Mouse (Mus musculus): ENCODE measurements around the gene Macrod1. TPM values are rescaled to one million over a fixed set of nuclear protein-coding genes. Genes with fewer than 3 reads are reported as not detected.

Macrod1 gene
- polyA plus RNA-seq, 1 experiment = 44.3 TPM

DNA sequence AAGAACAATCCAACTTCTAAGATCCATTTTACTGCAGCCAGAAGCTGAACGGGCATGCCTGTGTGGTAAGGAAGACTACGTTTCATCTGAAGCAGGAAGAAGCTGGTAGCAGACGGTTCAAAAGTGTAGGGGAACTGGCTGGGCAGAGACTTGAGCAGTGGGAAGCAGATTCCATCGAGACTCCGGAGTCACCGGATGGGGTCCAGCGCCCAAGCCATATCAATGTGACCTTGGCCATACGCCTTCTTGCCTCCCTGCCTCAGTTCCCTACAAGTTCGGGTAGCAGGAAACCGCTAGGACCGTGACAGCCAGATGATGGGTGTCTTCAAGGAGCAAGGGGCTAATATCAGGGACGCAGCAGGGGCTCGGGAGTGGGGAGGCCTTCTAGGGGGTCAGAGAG lies 183.7 kb downstream of the Macrod1 start:
- 2% methylated on average over 13 of the region's 13 CpGs for WGBS
- TF ChIP-seq CTCF (IDR thresholded peaks at IDR 0.05; ENCODE audit: insufficient read depth, low read length) (no peak), POLR2A (IDR thresholded peaks at IDR 0.05; ENCODE audit: borderline replicate concordance, extremely low read depth, low read depth, low read length) (no peak)
- peak; percentile 16 for DNase-seq
- peak overlapping the region; percentile 96 for H3K4me3 ChIP-seq (replicated peaks; ENCODE audit: extremely low read depth, low read depth, low read length)
- H3K4me1 ChIP-seq (ENCODE audit: control insufficient read depth, insufficient read depth, low read length) = peaks cover 6% of the 10 kb centered on the region

DNA sequence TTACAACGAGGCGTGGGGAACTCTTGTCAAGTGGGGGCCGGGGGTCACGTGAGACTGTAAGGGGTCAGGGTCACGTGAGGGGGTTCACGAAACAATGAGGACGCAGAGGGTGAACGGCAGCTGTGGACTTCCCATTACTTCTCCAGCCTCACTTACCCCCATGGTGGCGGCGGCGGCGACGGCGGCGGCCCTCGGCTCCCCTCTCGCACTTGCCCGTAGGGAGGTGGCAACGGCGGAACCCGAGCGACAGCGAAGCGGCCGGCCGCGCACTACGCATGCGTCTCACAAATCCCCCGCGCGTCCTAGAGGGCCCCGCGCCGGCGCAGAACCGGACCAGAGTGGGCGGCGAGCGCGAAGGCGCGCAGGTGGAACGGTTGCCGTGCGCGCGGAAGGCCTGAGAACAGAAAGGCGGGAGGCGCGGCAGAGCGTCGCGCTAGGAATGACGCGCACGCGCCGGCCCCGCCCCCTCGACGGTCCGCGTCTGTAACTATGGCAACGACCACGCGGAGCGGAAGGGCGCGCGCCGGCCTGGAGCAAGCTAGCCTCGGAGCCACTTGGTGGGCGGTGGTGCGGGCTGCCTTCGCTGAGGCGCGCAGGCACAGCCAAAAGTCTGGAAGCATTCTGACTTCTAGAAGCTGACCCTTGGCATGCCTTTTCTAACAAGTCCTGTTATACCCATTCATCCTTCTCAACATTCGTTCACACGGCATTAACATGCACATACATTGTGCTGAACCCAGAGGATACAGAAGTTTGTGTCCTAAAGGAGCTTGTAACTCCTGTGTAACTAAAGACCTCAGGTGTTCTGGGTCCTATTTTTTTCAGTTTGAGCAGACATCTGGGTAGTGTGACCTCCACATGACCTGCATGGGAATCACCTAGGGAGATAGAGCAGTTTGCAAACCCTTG lies 184.4 kb downstream of the Macrod1 start, which contains the start of gene Naa40:
Gene Naa40 (minus strand): TSS at position 402 of the 909 bp plus-strand sequence.
- TF ChIP-seq POLR2A (IDR thresholded peaks at IDR 0.05; ENCODE audit: borderline replicate concordance, extremely low read depth, low read depth, low read length) = no peak
- TF ChIP-seq CTCF (IDR thresholded peaks at IDR 0.05; ENCODE audit: insufficient read depth, low read length) = no peak
- peak; percentile 90 for DNase-seq
- under 1% methylated on average over 80 of the region's 80 CpGs for WGBS
- H3K4me1 ChIP-seq (ENCODE audit: control insufficient read depth, insufficient read depth, low read length) = peaks cover 6% of the 10 kb centered on the region
- peak within 1 kb of the TSS; percentile 96 for H3K4me3 ChIP-seq (replicated peaks; ENCODE audit: extremely low read depth, low read depth, low read length)

DNA sequence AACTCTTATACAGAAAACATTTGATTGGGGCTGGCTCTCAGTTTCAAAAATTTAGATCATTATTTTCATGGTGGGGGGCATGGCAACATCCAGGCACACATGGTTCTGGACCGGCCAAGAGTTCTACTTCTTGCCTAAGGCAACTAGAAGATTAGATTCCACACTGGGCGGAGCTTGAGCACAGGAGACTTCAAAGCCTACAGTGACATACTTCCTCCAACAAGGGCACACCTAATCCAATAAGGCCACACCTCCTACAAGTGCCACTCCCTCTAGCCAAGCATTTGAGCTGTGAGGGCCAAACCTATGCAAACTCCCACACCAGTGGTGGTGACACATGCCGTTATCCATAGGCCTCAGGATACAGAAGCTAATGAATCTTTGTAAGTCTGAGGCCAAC lies 189.4 kb downstream of the Macrod1 start:
- DNase-seq = no peak
- no peak for TF ChIP-seq CTCF (IDR thresholded peaks at IDR 0.05; ENCODE audit: insufficient read depth, low read length)
- TF ChIP-seq POLR2A (IDR thresholded peaks at IDR 0.05; ENCODE audit: borderline replicate concordance, extremely low read depth, low read depth, low read length) = no peak
- WGBS = 67% methylated on average over 3 of the region's 3 CpGs
- Histone ChIP-seq H3K4me1 (ENCODE audit: control insufficient read depth, insufficient read depth, low read length) (0 out of 2 replicates have a peak, but pooled peaks cover 2% of the 10 kb centered on the region), H3K4me3 (replicated peaks; ENCODE audit: extremely low read depth, low read depth, low read length) (no peak overlapping the region)

Other genes with a start within 250 kb of the Macrod1 start
- gene Rps6ka4, start 216.2 kb upstream of the Macrod1 start, polyA plus RNA-seq (2012; rRNA removed) = 45.9 and 49.8 TPM in 2 replicates
- 17.3 and 19.9 TPM in 2 replicates for gene Ccdc88b, start 198.6 kb upstream of the Macrod1 start, polyA plus RNA-seq (2012; rRNA removed)
- gene Trmt112, start 147.1 kb upstream of the Macrod1 start, polyA plus RNA-seq (2012; rRNA removed) = 115 and 120 TPM in 2 replicates
- 110 and 148 TPM in 2 replicates for gene Prdx5, start 146.7 kb upstream of the Macrod1 start, polyA plus RNA-seq (2012; rRNA removed)
- gene Esrra, start 135.0 kb upstream of the Macrod1 start, polyA plus RNA-seq (2012; rRNA removed) = 42.9 and 43.8 TPM in 2 replicates
- gene Catsperz, start 131.4 kb upstream of the Macrod1 start, polyA plus RNA-seq (2012; rRNA removed) = 0.16 and 0.49 TPM in 2 replicates
- gene Kcnk4, start 122.3 kb upstream of the Macrod1 start, polyA plus RNA-seq (2012; rRNA removed) = 0.17 TPM in 1 of 2 replicates, not detected in the other
- 57.3 and 75.5 TPM in 2 replicates for gene Bad, start 114.9 kb upstream of the Macrod1 start, polyA plus RNA-seq (2012; rRNA removed)
- gene Gpr137, start 114.3 kb upstream of the Macrod1 start, polyA plus RNA-seq (2012; rRNA removed) = 77.6 and 85.1 TPM in 2 replicates
- gene Ppp1r14b, start 81.8 kb upstream of the Macrod1 start, polyA plus RNA-seq (2012; rRNA removed) = 47.1 and 53.6 TPM in 2 replicates
- gene Plcb3, start 80.3 kb upstream of the Macrod1 start, polyA plus RNA-seq (2012; rRNA removed) = 109 and 124 TPM in 2 replicates
- gene Fkbp2, start 76.3 kb upstream of the Macrod1 start, polyA plus RNA-seq (2012; rRNA removed) = 42.3 and 51.3 TPM in 2 replicates
- gene Vegfb, start 69.2 kb upstream of the Macrod1 start, polyA plus RNA-seq (2012; rRNA removed) = 30.1 and 35.3 TPM in 2 replicates
- 36.9 and 38.9 TPM in 2 replicates for gene Dnajc4, start 64.2 kb upstream of the Macrod1 start, polyA plus RNA-seq (2012; rRNA removed)
- gene Nudt22, start 60.7 kb upstream of the Macrod1 start, polyA plus RNA-seq (2012; rRNA removed) = 27.5 and 29.9 TPM in 2 replicates
- gene Trpt1, start 60.7 kb upstream of the Macrod1 start, polyA plus RNA-seq (2012; rRNA removed) = 15.1 and 15.6 TPM in 2 replicates
- gene Fermt3, start 37.3 kb upstream of the Macrod1 start, polyA plus RNA-seq (2012; rRNA removed) = 36.8 and 41.6 TPM in 2 replicates
- 25.0 and 31.4 TPM in 2 replicates for gene Stip1, start 16.8 kb upstream of the Macrod1 start, polyA plus RNA-seq (2012; rRNA removed)
- gene Flrt1, start 48.9 kb downstream of the Macrod1 start, polyA plus RNA-seq (2012; rRNA removed) = 0.29 and 0.40 TPM in 2 replicates
- gene Otub1, start 149.5 kb downstream of the Macrod1 start, polyA plus RNA-seq (2012; rRNA removed) = 74.5 and 82.0 TPM in 2 replicates
- 984 and 1,290 TPM in 2 replicates for gene Cox8a, start 160.8 kb downstream of the Macrod1 start, polyA plus RNA-seq (2012; rRNA removed)
- gene Naa40, start 184.4 kb downstream of the Macrod1 start, polyA plus RNA-seq (2012; rRNA removed) = 14.9 and 18.5 TPM in 2 replicates
- 1.7 and 3.3 TPM in 2 replicates for gene Rcor2, start 210.5 kb downstream of the Macrod1 start, polyA plus RNA-seq (2012; rRNA removed)

Data from lung, adult 2 months (tissue).